In the genomic region with DNA sequence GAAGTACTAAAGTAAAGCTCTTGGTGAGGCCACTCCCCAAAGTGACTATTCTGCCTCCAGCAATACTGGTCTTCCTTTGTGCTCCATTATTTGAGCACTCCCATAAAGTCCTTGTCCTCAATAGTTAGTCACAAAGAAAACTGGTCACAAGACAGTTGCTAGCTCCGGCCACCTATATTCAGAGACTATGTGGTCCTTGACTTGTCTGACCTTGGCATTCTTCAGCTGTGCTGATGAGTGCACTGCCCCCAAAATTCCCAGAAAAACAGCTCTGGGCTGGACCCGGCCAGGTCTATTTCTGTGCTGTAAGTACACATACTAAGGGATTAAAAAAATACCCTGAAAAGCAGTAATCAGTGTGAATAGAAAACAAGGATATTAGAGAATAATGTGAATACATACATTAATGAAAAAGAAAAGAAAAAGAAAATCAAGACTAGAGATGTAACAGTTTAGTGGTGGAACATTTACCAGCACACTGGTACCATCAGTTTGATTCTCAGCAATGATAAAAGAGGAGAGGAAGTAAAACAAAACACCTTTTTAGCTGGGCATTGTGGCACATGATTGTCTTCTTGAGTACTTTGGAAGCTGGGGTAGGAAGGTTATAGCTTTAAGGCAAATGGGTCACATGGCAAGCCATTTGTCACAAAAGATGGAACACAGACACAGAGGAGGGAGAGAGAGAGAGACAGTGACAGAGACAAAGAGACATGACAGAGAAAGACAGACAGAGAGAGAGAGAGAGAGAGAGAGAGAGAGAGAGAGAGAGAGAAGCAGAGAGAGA, we compare ENCODE assay signal across 25 mouse cellular contexts. TPM values are rescaled to one million over a fixed set of nuclear protein-coding genes. Genes with fewer than 3 reads are reported as not detected.
DNase-seq lines count a peak whose midpoint lies in the region; TF ChIP-seq lines count a peak whose summit lies in the region.
"Had no signal": no experiment of that assay in that cellular context is flagged by ENCODE, and none has a peak within 500 bp of the region (broad histone marks: within the 10 kb centered on the region; RNA-seq: fewer than 3 reads in every experiment).

No protein-coding gene starts in this region.

- 38% methylated on average over 2 of the region's 2 CpGs for WGBS in heart, embryonic 10.5 days
- WGBS in heart, adult 2 months = 38% methylated on average over 2 of the region's 2 CpGs

- no peak overlapping the region for H3K4me3 ChIP-seq in heart, embryonic 10.5 days
- H3K4me3 ChIP-seq in heart, adult 2 months = no peak overlapping the region
- H3K4me3 ChIP-seq in ES-Bruce4 (ENCODE audit: low read depth, low read length) = no peak overlapping the region
- H3K4me3 ChIP-seq: embryonic facial prominence, embryonic 10.5 days; embryonic facial prominence, embryonic 15.5 days; forebrain, embryonic 12.5 days; intestine, embryonic 15.5 days; layer of hippocampus, adult 2 months; liver, embryonic 12.5 days; midbrain, embryonic 12.5 days; neural tube, embryonic 13.5 days had no signal

- H3K9me3 ChIP-seq in heart, embryonic 10.5 days = no peaks in the 10 kb centered on the region
- H3K9me3 ChIP-seq in ES-Bruce4 (replicated peaks; ENCODE audit: control insufficient read depth, insufficient read depth, low read length, poor library complexity, severe bottlenecking) = no peaks in the 10 kb centered on the region
- H3K9me3 ChIP-seq: embryonic facial prominence, embryonic 10.5 days; embryonic facial prominence, embryonic 15.5 days; forebrain, embryonic 12.5 days; intestine, embryonic 15.5 days; liver, embryonic 12.5 days; midbrain, embryonic 12.5 days; neural tube, embryonic 13.5 days had no signal

- H3K4me1 ChIP-seq in heart, embryonic 10.5 days = peaks cover 13% of the 10 kb centered on the region
- no peaks in the 10 kb centered on the region for H3K4me1 ChIP-seq in heart, adult 2 months (ENCODE audit: control insufficient read depth, insufficient read depth, low read length)
- no peaks in the 10 kb centered on the region for H3K4me1 ChIP-seq in ES-Bruce4 (ENCODE audit: control insufficient read depth, insufficient read depth, low read length)
- H3K4me1 ChIP-seq: embryonic facial prominence, embryonic 15.5 days; forebrain, embryonic 12.5 days; intestine, embryonic 15.5 days; liver, embryonic 12.5 days; midbrain, embryonic 12.5 days; neural tube, embryonic 13.5 days had no signal

- no peak for TF ChIP-seq POLR2A in heart, adult 2 months (IDR thresholded peaks at IDR 0.05; ENCODE audit: insufficient read depth, low read depth, low read length)
- TF ChIP-seq POLR2A in ES-Bruce4 (IDR thresholded peaks at IDR 0.05; ENCODE audit: insufficient read depth, low read length) = no peak

- peak overlapping the region; percentile 64; the same call in 1 of the 2 replicates for H3K27ac ChIP-seq in heart, embryonic 10.5 days
- H3K27ac ChIP-seq in heart, adult 2 months = no peak overlapping the region
- H3K27ac ChIP-seq in ES-Bruce4 (ENCODE audit: insufficient read depth, low read length) = no peak overlapping the region; the same call in 1 of the 2 replicates
- H3K27ac ChIP-seq: embryonic facial prominence, embryonic 10.5 days; embryonic facial prominence, embryonic 15.5 days; forebrain, embryonic 12.5 days; hindbrain, postnatal 0 days; intestine, embryonic 15.5 days; layer of hippocampus, adult 2 months; liver, embryonic 12.5 days; midbrain, embryonic 12.5 days; neural tube, embryonic 13.5 days had no signal

- H3K36me3 ChIP-seq in heart, embryonic 10.5 days = no peaks in the 10 kb centered on the region
- no peaks in the 10 kb centered on the region for H3K36me3 ChIP-seq in heart, adult 2 months (ENCODE audit: control insufficient read depth, insufficient read depth, low read length)
- no peaks in the 10 kb centered on the region for H3K36me3 ChIP-seq in ES-Bruce4 (ENCODE audit: control insufficient read depth, insufficient read depth, low read length, poor library complexity, severe bottlenecking)
- H3K36me3 ChIP-seq: embryonic facial prominence, embryonic 10.5 days; embryonic facial prominence, embryonic 15.5 days; forebrain, embryonic 12.5 days; intestine, embryonic 15.5 days; liver, embryonic 12.5 days; midbrain, embryonic 12.5 days; neural tube, embryonic 13.5 days had no signal

- no peaks in the 10 kb centered on the region for H3K27me3 ChIP-seq in heart, embryonic 10.5 days (ENCODE audit: insufficient read depth, poor library complexity, severe bottlenecking)
- H3K27me3 ChIP-seq in heart, adult 2 months (ENCODE audit: control insufficient read depth, insufficient read depth, low read length) = no peaks in the 10 kb centered on the region
- H3K27me3 ChIP-seq in ES-Bruce4 (ENCODE audit: control insufficient read depth, insufficient read depth, low read length, poor library complexity, severe bottlenecking) = no peaks in the 10 kb centered on the region
- H3K27me3 ChIP-seq: embryonic facial prominence, embryonic 15.5 days; forebrain, embryonic 12.5 days; intestine, embryonic 15.5 days; liver, embryonic 12.5 days; midbrain, embryonic 12.5 days; neural tube, embryonic 13.5 days had no signal

- no peak for DNase-seq in heart, embryonic 10.5 days (ENCODE audit: low spot score)
- no peak for DNase-seq in heart, adult 2 months
- peak; percentile 46 for DNase-seq in R1 (ENCODE audit: low read depth, low spot score)
- peak; percentile 43 to 45 for DNase-seq in adrenal gland, postnatal 36 days
- no peak for DNase-seq in layer of hippocampus, postnatal 25 days (ENCODE audit: extremely low spot score in 1 of 2, low spot score in 1 of 2)
- DNase-seq: cerebellum, adult 11 months; cerebellum, adult 9-10 months; cerebellum, postnatal 36 days; forebrain, postnatal 0 days; heart, postnatal 14 days; kidney, adult 2 months; kidney, postnatal 36 days; left cerebral cortex, postnatal 4 days; liver, postnatal 0 days; lung, postnatal 36 days had no signal

- TF ChIP-seq CTCF in heart, adult 2 months (IDR thresholded peaks at IDR 0.05) = no peak
- no peak for TF ChIP-seq CTCF in ES-Bruce4 (IDR thresholded peaks at IDR 0.05; ENCODE audit: low read depth, low read length)

- no peak overlapping the region for H3K9ac ChIP-seq in heart, adult 2 months (ENCODE audit: low read depth, low read length)
- H3K9ac ChIP-seq in ES-Bruce4 (ENCODE audit: low read depth, poor library complexity, severe bottlenecking) = no peak overlapping the region
- H3K9ac ChIP-seq: embryonic facial prominence, embryonic 15.5 days; forebrain, embryonic 12.5 days; forebrain, postnatal 0 days; intestine, embryonic 15.5 days; liver, embryonic 12.5 days; liver, postnatal 0 days; midbrain, embryonic 12.5 days; neural tube, embryonic 13.5 days had no signal

- no peak for TF ChIP-seq EP300 in heart, adult 2 months (IDR thresholded peaks at IDR 0.05; ENCODE audit: insufficient read depth, low read depth, low read length)
- 0 out of 2 replicates have a peak, but pooled peaks have one; percentile 35 for TF ChIP-seq EP300 in ES-Bruce4 (IDR thresholded peaks at IDR 0.05; ENCODE audit: insufficient read depth, low read depth, low read length)

- intact Hi-C loops in heart, adult 2 months (cut with DNase I) = no loop called here

- H3K79me2 ChIP-seq in heart, adult 2 months (replicated peaks; ENCODE audit: control insufficient read depth, insufficient read depth, low read length) = no peaks in the 10 kb centered on the region

RNA-seq across cellular contexts. Expression of gene Tigd2, which starts 12.6 kb away (rescaled TPM):
- polyA plus RNA-seq in heart, embryonic 10.5 days (2016; fragmentation: Nextera tagmentation; extraction: Ambion mirVana) = 11.7 and 14.2 TPM in 2 replicates
- total RNA-seq in heart, adult 2 months (2021) = 10 to 100 TPM in 1 of 2 experiments, 1 to 10 TPM in 1; 9.6 to 13.6 TPM
- 2.2 and 3.8 TPM in 2 replicates for polyA plus RNA-seq in heart, adult 2 months (2012; rRNA removed)
- 8.8 and 10.7 TPM in 2 replicates for polyA plus RNA-seq in ES-Bruce4 (2011; ENCODE audit: insufficient read depth, insufficient read length, low read depth, missing spikeins)
- total RNA-seq in adrenal gland, postnatal 36 days (2021) = 10 to 100 TPM; 16.4 to 16.9 TPM
- 10 to 100 TPM; 16.1 to 16.3 TPM for total RNA-seq in layer of hippocampus, postnatal 25 days (2021)

Comparison
In these comparisons a context has a peak if more than half of its experiments do, and no peak if none do; other contexts are left out.
1. DNase-seq: peak in R1 (single experiment) and adrenal gland, postnatal 36 days (2 of 2); none in heart, embryonic 10.5 days (single experiment), heart, adult 2 months (0 of 2) and layer of hippocampus, postnatal 25 days (0 of 2).